Mouse (Mus musculus) thymus, postnatal 10 days (tissue): ENCODE results near the gene Wdr11.

Experiments used
- DNase-seq, 2 experiments: peaks; one replicate each; pipeline ENCODE4 v3.0.0; 2021; ENCODE audit warnings: low spot score in 2 of 2

Gene Wdr11

DNA sequence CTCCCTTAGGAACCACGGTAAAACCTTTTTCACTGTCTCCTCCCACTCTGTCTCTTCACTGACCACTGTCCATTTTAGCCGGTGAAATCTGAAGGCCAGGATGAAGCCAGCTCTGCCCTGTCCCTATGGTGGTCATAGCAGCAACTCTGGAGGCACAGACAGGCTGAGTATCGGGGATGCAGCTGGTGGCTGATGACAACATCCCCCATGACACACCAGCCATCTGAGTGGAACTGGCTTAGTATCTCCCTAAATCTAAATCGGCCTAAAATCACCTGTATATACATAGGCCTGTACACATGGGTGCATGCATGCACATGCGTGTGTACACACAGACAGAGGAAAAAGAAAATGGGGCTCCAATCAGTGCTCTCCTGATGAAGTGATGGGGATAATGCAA lies 93.7 kb downstream of the Wdr11 start:
- DNase-seq = no peak
